ENCODE assay signal across 11 mouse cellular contexts in the genomic region with DNA sequence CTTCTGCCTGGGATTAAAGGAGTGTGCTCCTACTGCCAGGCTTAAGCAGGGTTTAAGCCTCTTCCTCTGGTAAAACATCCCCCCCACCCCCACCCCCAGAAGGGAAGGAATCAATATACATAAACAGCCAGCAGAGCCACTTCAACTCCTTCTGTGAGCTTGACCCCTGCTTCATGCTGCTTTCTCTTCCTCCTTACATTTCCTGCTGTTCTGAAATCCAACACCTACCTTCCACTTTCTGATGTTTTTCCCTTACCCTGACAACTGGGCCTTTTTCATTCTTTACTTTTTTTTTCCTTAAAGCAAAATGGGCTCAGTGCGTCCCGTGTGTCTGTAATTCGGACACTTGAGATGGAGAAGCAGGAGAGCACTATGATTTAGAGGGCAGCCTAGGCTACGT. TPM values are rescaled to one million over a fixed set of nuclear protein-coding genes. Genes with fewer than 3 reads are reported as not detected.
A peak's percentile ranks its signal among the peaks of the same experiment; 100 is the strongest.
DNase-seq lines count a peak whose midpoint lies in the region; ATAC-seq and TF ChIP-seq lines count a peak whose summit lies in the region.
"Had no signal": no experiment of that assay in that cellular context is flagged by ENCODE, and none has a peak within 500 bp of the region (broad histone marks: within the 10 kb centered on the region; RNA-seq: fewer than 3 reads in every experiment).

No protein-coding gene starts in this region.

- 71% methylated on average over 4 of the region's 4 CpGs for WGBS in forebrain, embryonic 10.5 days
- WGBS in forebrain, embryonic 16.5 days, result 70% methylated on average over 4 of the region's 4 CpGs
- WGBS in kidney, embryonic 15.5 days, result 38% methylated on average over 4 of the region's 4 CpGs
- 77% methylated on average over 4 of the region's 4 CpGs for WGBS in spleen, adult 2 months

- H3K36me3 ChIP-seq in forebrain, embryonic 10.5 days (replicated peaks), result peaks cover 30% of the 10 kb centered on the region
- no peaks in the 10 kb centered on the region for H3K36me3 ChIP-seq in forebrain, embryonic 16.5 days (ENCODE audit: control insufficient read depth, insufficient read depth)
- peaks cover 28% of the 10 kb centered on the region for H3K36me3 ChIP-seq in kidney, embryonic 15.5 days
- H3K36me3 ChIP-seq in spleen, adult 2 months (ENCODE audit: control insufficient read depth, insufficient read depth, low read length), result peaks cover 17% of the 10 kb centered on the region
- H3K36me3 ChIP-seq: neural tube, embryonic 15.5 days had no signal

- no peak for DNase-seq in forebrain, embryonic 10.5 days (ENCODE audit: extremely low spot score, low spot score)
- DNase-seq in kidney, adult 11 months, result no peak
- no peak for DNase-seq in spleen, adult 2 months (ENCODE audit: low read depth in 1 of 2, low spot score in 2 of 2)
- DNase-seq in spleen, adult 12 weeks (ENCODE audit: low spot score), result no peak
- no peak for DNase-seq in layer of hippocampus, adult 9-10 months (ENCODE audit: low spot score)
- DNase-seq in ovary, adult 18-20 months (ENCODE audit: low spot score), result no peak
- DNase-seq: layer of hippocampus, adult 9-11 months; thymus, adult 2 months had no signal

- H3K4me1 ChIP-seq in forebrain, embryonic 10.5 days, result peaks cover 43% of the 10 kb centered on the region
- H3K4me1 ChIP-seq in forebrain, embryonic 16.5 days (replicated peaks; ENCODE audit: control insufficient read depth, insufficient read depth, low read length), result peaks cover 19% of the 10 kb centered on the region
- H3K4me1 ChIP-seq in kidney, embryonic 15.5 days, result peaks cover 57% of the 10 kb centered on the region
- H3K4me1 ChIP-seq in spleen, adult 2 months (ENCODE audit: control insufficient read depth, insufficient read depth, insufficient read length), result no peaks in the 10 kb centered on the region; the same call in 1 of the 2 replicates

- H3K27ac ChIP-seq in forebrain, embryonic 10.5 days, result peak overlapping the region; percentile 52; the same call in 1 of the 2 replicates
- no peak overlapping the region for H3K27ac ChIP-seq in forebrain, embryonic 16.5 days (ENCODE audit: low read length)
- peak overlapping the region; percentile 80 for H3K27ac ChIP-seq in kidney, embryonic 15.5 days
- H3K27ac ChIP-seq in spleen, adult 2 months (ENCODE audit: insufficient read depth, low read length), result peak overlapping the region; percentile 25

- H3K4me2 ChIP-seq in forebrain, embryonic 16.5 days (ENCODE audit: low read length), result no peak overlapping the region
- no peak overlapping the region; the same call in 1 of the 2 replicates for H3K4me2 ChIP-seq in kidney, embryonic 15.5 days
- H3K4me2 ChIP-seq: neural tube, embryonic 15.5 days had no signal

- no peak overlapping the region for H3K4me3 ChIP-seq in forebrain, embryonic 10.5 days
- H3K4me3 ChIP-seq in forebrain, embryonic 16.5 days (replicated peaks; ENCODE audit: low read length), result no peak overlapping the region
- no peak overlapping the region for H3K4me3 ChIP-seq in kidney, embryonic 15.5 days (replicated peaks)
- no peak overlapping the region for H3K4me3 ChIP-seq in spleen, adult 2 months (ENCODE audit: extremely low read depth, insufficient read depth, insufficient read length)
- H3K4me3 ChIP-seq: neural tube, embryonic 15.5 days had no signal

- H3K9me3 ChIP-seq in forebrain, embryonic 10.5 days, result no peaks in the 10 kb centered on the region
- H3K9me3 ChIP-seq in forebrain, embryonic 16.5 days (ENCODE audit: control insufficient read depth, low read length), result no peaks in the 10 kb centered on the region
- H3K9me3 ChIP-seq in kidney, embryonic 15.5 days (replicated peaks), result no peaks in the 10 kb centered on the region
- H3K9me3 ChIP-seq: neural tube, embryonic 15.5 days had no signal

- no peak for TF ChIP-seq CTCF in spleen, adult 2 months (IDR thresholded peaks at IDR 0.05; ENCODE audit: extremely low read depth, insufficient read depth, insufficient read length, insufficient replicate concordance)

- TF ChIP-seq POLR2A in spleen, adult 2 months (IDR thresholded peaks at IDR 0.05; ENCODE audit: low read depth, low read length), result no peak

- ATAC-seq in forebrain, embryonic 16.5 days, result no peak
- no peak for ATAC-seq in kidney, embryonic 15.5 days (replicated peaks; ENCODE audit: low FRiP score)

- H3K27me3 ChIP-seq in forebrain, embryonic 10.5 days (ENCODE audit: poor library complexity, severe bottlenecking), result no peaks in the 10 kb centered on the region
- H3K27me3 ChIP-seq in forebrain, embryonic 16.5 days (replicated peaks; ENCODE audit: control insufficient read depth, insufficient read depth, low read length), result no peaks in the 10 kb centered on the region
- H3K27me3 ChIP-seq in kidney, embryonic 15.5 days, result no peaks in the 10 kb centered on the region
- no peaks in the 10 kb centered on the region for H3K27me3 ChIP-seq in spleen, adult 2 months (ENCODE audit: control insufficient read depth, insufficient read depth, low read length)
- H3K27me3 ChIP-seq: neural tube, embryonic 15.5 days had no signal

- H3K9ac ChIP-seq in forebrain, embryonic 16.5 days (replicated peaks; ENCODE audit: low read depth, low read length), result no peak overlapping the region
- no peak overlapping the region for H3K9ac ChIP-seq in kidney, embryonic 15.5 days
- H3K9ac ChIP-seq: neural tube, embryonic 15.5 days had no signal

RNA-seq across cellular contexts. Expression of a gene that starts 3.8 kb away (rescaled TPM):
- polyA plus RNA-seq in forebrain, embryonic 10.5 days (2016; fragmentation: Nextera tagmentation; extraction: Ambion mirVana), result 98.5 and 99.6 TPM in 2 replicates
- polyA plus RNA-seq in forebrain, embryonic 16.5 days (2015; fragmentation: Nextera tagmentation; extraction: Ambion mirVana), result 84.2 and 90.2 TPM in 2 replicates
- polyA plus RNA-seq in kidney, embryonic 15.5 days (2015; fragmentation: Nextera tagmentation; extraction: Ambion mirVana), result 107 and 108 TPM in 2 replicates
- 45.2 and 48.7 TPM in 2 replicates for polyA plus RNA-seq in spleen, adult 2 months (2012; rRNA removed)

RNA-seq across cellular contexts. Expression of a gene that starts 4.1 kb away (rescaled TPM):
- 53.0 and 55.1 TPM in 2 replicates for polyA plus RNA-seq in forebrain, embryonic 10.5 days (2016; fragmentation: Nextera tagmentation; extraction: Ambion mirVana)
- polyA plus RNA-seq in forebrain, embryonic 16.5 days (2015; fragmentation: Nextera tagmentation; extraction: Ambion mirVana), result 19.3 and 20.9 TPM in 2 replicates
- 69.3 and 69.9 TPM in 2 replicates for polyA plus RNA-seq in kidney, embryonic 15.5 days (2015; fragmentation: Nextera tagmentation; extraction: Ambion mirVana)
- 93.0 and 114 TPM in 2 replicates for polyA plus RNA-seq in spleen, adult 2 months (2012; rRNA removed)

RNA-seq across cellular contexts. Expression of a gene that starts 13.4 kb away (rescaled TPM):
- 0.95 and 1.2 TPM in 2 replicates for polyA plus RNA-seq in forebrain, embryonic 10.5 days (2016; fragmentation: Nextera tagmentation; extraction: Ambion mirVana)
- 20.1 and 22.8 TPM in 2 replicates for polyA plus RNA-seq in forebrain, embryonic 16.5 days (2015; fragmentation: Nextera tagmentation; extraction: Ambion mirVana)
- polyA plus RNA-seq in kidney, embryonic 15.5 days (2015; fragmentation: Nextera tagmentation; extraction: Ambion mirVana), result 0.14 and 0.30 TPM in 2 replicates
- 0.05 and 0.06 TPM in 2 replicates for polyA plus RNA-seq in spleen, adult 2 months (2012; rRNA removed)

RNA-seq across cellular contexts. Expression of a gene that starts 14.1 kb away (rescaled TPM):
- 1.1 and 1.4 TPM in 2 replicates for polyA plus RNA-seq in forebrain, embryonic 10.5 days (2016; fragmentation: Nextera tagmentation; extraction: Ambion mirVana)
- 1.1 and 1.4 TPM in 2 replicates for polyA plus RNA-seq in forebrain, embryonic 16.5 days (2015; fragmentation: Nextera tagmentation; extraction: Ambion mirVana)
- 1.9 and 7.5 TPM in 2 replicates for polyA plus RNA-seq in kidney, embryonic 15.5 days (2015; fragmentation: Nextera tagmentation; extraction: Ambion mirVana)
- 183 and 197 TPM in 2 replicates for polyA plus RNA-seq in spleen, adult 2 months (2012; rRNA removed)

RNA-seq across cellular contexts. Expression of a gene that starts 14.3 kb away (rescaled TPM):
- polyA plus RNA-seq in forebrain, embryonic 10.5 days (2016; fragmentation: Nextera tagmentation; extraction: Ambion mirVana), result 0.11 and 0.27 TPM in 2 replicates
- not detected in 2 replicates for polyA plus RNA-seq in forebrain, embryonic 16.5 days (2015; fragmentation: Nextera tagmentation; extraction: Ambion mirVana)
- polyA plus RNA-seq in kidney, embryonic 15.5 days (2015; fragmentation: Nextera tagmentation; extraction: Ambion mirVana), result 0.44 TPM in 1 of 2 replicates, not detected in the other
- 0.28 and 0.70 TPM in 2 replicates for polyA plus RNA-seq in spleen, adult 2 months (2012; rRNA removed)
